Mouse (Mus musculus): Measurements from ENCODE around the gene Gpr25.

Gene Gpr25

DNA sequence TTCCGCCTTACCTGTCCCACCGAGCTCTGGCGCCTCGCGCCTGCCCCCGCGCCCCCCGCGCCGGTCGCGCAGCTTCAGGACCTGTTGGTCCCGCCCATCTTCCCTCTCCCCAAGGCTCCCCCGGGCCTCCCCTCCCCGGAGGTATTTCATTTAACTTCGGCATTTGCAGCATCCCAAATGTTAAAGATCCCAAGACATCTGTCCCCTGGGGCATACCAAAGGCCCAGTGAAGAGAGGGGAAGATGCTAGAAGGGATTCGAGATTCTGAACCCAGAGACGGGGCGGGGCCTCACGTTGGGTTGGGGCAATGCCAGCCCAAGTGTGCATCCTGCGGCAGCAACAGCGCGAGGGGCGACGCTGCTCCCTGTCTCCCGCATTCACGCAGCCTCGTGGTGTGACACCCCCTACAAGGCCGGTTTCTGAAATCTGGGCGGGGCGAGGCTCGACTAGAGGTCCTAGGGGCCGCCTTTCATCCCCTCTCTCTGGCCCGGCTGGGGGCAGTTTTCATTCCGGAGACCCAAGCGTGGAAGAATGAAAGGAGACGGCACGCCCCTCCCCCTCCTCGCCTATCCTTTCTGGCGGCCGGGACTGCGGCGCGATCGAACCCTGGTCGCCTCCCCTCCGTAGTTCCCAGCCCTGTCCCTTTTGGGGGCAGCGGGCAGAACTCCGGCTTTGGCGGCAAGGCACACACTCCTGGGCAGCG is 26.6 kb downstream of the Gpr25 start, which contains the start of gene Inava:
Inava (minus strand) TSS at position 373 of the 703 bp plus-strand sequence.
- ATAC-seq (ENCODE audit: low TSS enrichment): peak; percentile 78

DNA sequence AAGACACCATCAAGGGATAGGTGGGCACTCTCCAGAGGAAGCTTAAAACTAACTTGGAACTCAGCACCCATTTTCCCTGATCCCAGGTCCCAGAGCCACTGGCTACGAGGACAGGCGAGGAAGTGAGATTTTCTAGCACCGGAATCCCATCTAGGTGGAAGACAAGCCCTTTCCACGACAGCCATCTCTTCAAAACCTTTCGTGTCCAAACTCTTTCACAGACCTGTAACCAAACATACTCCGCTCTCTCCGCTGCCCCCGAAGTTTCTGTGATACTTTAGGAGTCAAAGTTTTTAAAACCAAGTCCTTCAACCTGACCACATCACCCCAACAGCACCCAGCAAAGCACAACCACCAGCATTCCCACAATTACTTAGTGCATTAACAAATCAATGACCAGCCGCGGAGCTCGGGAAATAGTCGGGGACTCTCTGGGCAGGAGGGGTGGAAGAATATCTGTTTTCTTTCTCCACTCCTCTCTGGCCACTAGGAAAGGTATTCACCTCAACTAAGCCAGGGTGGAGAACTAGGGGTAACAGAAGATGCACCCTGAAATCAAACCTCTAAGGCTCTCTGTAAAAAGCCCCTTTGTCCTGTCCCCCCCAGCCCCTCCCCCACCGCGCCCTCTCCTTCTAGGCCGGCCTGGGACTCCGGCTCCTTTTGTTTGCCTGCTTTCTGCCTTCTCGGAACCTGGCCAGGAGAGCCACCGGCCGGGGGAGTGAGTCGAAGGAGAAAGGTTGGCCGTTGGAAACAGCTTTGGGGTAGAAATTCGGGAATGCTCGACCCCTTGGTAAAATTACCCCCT is 27.5 kb downstream of the Gpr25 start:
- ATAC-seq (ENCODE audit: low TSS enrichment): no peak

- ATAC-seq (ENCODE audit: low TSS enrichment): no peak
Measured at GRCm38 (mm10) chr1:136232285-136232926, 28.3 kb downstream of the Gpr25 start.

DNA sequence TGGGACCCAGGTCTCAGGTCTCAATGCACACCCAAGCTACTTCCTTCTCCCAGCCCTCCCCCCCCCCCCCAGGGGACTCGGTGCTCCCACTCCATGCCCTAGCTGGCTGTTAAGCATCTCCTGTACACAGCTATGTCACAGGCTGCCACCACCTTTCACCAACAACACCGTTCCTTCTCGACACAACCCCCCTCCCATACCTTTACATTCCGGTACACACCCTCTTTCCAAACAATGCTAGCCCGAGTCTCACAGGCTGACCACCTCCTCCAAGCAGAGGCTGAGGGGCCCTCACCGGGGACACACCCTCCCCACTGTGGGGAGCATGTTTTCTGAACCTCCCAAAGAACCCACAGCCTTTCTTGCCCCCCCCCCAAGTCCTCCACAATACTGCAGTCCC is 29.1 kb downstream of the Gpr25 start:
- no peak for ATAC-seq (ENCODE audit: low TSS enrichment)

DNA sequence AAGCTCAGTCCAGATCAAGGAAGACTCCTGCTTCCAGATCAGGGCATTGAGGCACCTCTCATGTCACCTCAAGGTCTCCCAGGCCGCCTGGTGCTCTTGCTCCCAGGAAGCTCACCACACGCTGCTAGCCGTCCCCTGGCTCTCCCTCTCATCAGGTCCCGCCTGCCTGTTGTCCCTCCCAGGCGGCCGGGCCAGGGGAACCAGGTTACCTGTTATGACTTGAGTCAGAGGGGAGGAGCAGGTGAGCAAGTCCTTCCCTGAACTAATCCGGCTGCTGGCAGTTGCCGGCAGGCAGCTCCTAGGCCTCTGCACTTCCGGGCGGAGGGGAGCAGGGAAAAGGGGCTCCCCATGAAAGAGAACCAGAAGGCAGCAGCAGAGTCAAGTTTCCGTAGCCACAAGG is 30.5 kb downstream of the Gpr25 start:
- ATAC-seq (ENCODE audit: low TSS enrichment): no peak

- ATAC-seq (ENCODE audit: low TSS enrichment): no peak
Measured at GRCm38 (mm10) chr1:136229040-136229373, 31.7 kb downstream of the Gpr25 start.

DNA sequence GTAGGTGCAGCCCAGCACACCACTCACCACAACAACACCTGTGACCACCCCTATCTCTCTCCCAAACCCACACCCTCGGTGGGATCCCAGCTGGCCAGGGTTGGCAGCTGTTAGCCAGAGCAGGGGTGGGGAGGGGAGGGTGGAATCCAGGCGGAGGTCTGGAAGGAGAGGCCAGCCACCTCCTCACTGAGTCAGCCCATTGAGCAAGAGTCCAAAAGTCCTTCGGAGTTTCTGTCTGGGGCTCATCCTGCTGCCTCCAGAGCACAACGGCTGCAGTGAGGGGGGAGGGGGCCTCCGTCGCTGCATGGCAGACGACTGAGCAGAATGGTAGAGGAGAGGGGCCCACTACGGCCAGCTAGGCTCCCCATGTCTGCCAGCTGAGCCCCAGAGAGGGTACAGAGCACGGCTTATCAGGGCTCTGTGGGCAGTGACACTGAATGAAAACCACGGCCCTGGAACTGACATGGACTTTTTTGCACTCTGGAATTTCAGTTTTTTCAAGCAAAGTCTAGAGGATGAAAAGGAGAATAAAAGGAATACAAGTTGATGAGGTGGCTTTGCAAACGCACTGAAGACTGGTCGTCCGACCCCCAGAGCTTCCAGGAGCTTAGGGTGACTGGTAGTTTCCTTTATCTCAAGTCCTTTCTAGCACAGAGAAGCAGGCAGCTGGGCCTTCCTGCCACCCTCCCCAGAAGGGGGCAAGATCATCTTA is 32.2 kb downstream of the Gpr25 start:
- no peak for ATAC-seq (ENCODE audit: low TSS enrichment)

GRCm38 (mm10) chr1:136227870-136228269 is 32.8 kb downstream of the Gpr25 start:
- ATAC-seq (ENCODE audit: low TSS enrichment): no peak

DNA sequence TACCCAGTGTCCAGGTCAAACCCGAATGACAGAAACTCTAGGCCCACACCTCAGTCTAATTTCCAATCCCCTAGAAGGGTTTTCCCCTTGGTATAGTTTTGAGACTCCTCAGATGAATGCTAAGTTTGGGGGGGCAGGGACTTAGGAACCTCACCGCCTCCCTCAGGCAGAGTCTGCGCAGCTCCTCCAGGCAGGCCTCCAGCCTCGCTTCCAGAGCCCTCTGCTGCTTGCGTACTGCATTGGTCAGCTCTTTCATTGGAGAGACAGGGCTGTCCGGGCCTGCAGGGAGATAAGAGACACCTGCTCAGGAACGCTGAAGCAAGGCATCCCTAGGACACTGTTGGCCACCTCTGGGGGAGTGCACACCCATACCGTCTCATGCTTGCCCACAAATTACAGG is 34.0 kb downstream of the Gpr25 start:
- ATAC-seq (ENCODE audit: low TSS enrichment): no peak

GRCm38 (mm10) chr1:136225846-136226245 is 34.8 kb downstream of the Gpr25 start:
- no peak for ATAC-seq (ENCODE audit: low TSS enrichment)

DNA sequence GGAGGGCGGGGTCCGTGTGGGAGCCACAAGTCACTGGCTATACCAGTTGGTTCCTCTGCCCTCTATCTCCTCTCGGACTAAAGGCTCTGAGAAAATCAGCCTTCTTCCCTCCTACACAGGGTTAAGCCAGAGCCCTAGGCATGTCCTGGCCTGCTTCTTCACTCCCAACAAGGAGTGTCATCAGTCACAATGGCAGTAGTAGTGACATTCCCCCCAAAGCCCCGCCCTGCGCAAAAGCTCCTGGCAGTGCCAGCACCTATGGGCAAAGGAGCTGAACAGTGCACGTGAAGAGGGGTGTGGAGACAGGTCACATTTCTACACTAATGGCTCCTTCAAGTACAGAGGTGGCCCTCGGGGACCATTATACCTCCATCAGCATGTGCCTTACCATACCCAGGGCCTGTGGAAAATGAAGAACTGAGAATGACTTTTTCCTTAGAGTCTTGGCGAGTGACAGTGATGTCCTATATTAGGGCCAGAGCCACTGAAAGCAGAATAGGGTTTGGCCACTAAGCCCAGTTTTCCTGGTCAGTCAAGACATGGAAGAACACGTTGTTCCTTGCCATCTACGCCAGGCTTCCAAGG is 36.8 kb downstream of the Gpr25 start:
- no peak for ATAC-seq (ENCODE audit: low TSS enrichment)

DNA sequence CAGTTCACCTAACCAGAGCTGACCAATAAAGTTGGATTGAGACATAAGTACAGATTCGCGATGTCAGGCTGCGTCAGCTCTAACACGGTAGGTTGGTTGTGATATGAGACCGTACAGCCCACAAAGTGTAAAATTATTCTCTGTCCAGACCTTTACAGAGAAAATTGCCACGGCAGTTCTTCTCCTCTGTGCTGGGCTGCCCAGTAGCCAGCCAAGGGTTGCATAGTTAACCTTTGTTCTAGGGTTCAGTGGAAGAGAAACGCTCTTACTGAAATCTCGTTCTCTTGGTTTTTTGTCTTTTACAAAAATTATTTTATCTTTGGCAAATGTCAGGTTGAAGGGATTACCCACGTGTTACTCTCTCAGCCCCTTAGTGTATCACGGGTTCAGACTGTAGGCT is 38.3 kb downstream of the Gpr25 start:
- no peak for ATAC-seq (ENCODE audit: low TSS enrichment)

- no peak for ATAC-seq (ENCODE audit: low TSS enrichment)
Measured at GRCm38 (mm10) chr1:136220037-136220871, 40.4 kb downstream of the Gpr25 start.

DNA sequence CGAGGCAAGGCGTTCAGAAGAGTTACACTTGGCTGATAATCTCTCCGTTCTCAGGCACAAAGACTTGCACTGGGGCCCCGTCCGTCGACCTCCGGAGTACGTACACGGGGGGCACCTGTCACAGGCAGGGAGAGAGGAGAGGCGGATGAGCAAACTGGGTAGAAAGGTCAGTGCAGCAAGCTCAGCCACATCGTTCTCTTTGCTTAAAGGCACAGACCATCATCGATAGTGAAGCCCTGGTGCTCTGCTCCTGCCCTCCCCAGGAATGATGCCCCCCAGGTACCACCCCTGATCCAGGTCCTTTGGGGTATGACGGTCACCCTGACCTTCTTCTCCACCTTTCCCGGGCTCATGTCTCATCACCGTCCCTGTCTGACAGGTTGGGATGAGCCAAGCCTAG is 46.4 kb downstream of the Gpr25 start:
- ATAC-seq (ENCODE audit: low TSS enrichment): no peak

DNA sequence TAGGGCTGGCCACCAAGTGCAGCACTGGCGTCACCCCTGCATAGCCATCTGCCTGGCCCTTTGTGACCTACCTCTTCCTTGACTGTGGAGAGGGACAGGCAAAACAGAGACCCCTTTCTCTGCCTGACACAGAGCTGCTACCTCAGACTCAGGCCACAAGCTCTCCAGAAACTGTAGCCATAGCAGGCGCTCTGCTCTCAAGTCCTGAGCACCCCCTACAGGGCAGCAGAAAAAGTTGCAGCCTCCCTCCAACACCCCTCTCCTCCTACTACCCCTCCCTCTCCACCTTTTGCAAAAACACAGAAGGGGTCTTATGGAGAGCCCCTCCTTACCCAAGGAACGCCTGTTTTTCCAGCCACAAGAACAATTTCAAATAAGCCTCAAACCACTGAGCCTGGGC is 47.9 kb downstream of the Gpr25 start, which contains the start of gene Mroh3:
Mroh3 (minus strand) TSS at position 26 of the 400 bp plus-strand sequence.
- ATAC-seq (ENCODE audit: low TSS enrichment): peak; percentile 97
